22 mouse cellular contexts compared by ENCODE assay signal in genomic region chr1:27169278-27169677, GRCm38 (mm10).
DNase-seq lines count a peak whose midpoint lies in the region; ATAC-seq lines count a peak whose summit lies in the region.
"Had no signal": no experiment of that assay in that cellular context is flagged by ENCODE, and none has a peak within 500 bp of the region (broad histone marks: within the 10 kb centered on the region; RNA-seq: fewer than 3 reads in every experiment).

No protein-coding gene starts in this region.

- no peak overlapping the region for H3K4me2 ChIP-seq in embryonic facial prominence, embryonic 14.5 days (ENCODE audit: low read depth, low read length)
- H3K4me2 ChIP-seq: forebrain, embryonic 13.5 days; heart, embryonic 15.5 days; limb, embryonic 12.5 days; liver, embryonic 12.5 days had no signal

- intact Hi-C loops in left cerebral cortex, postnatal 4 days (cut with DNase I): no loop called here

- H3K9ac ChIP-seq in embryonic facial prominence, embryonic 14.5 days (ENCODE audit: low read depth, low read length): no peak overlapping the region
- H3K9ac ChIP-seq: forebrain, embryonic 13.5 days; heart, embryonic 15.5 days; limb, embryonic 12.5 days; liver, embryonic 12.5 days had no signal

- H3K9me3 ChIP-seq in embryonic facial prominence, embryonic 14.5 days (ENCODE audit: control insufficient read depth, low read length): no peaks in the 10 kb centered on the region
- no peaks in the 10 kb centered on the region for H3K9me3 ChIP-seq in embryonic facial prominence, embryonic 10.5 days
- H3K9me3 ChIP-seq: forebrain, embryonic 13.5 days; limb, embryonic 12.5 days had no signal

- no peak for ATAC-seq in embryonic facial prominence, embryonic 14.5 days (ENCODE audit: low read depth)
- no peak for ATAC-seq in erythroid progenitor cell, adult 5-6 weeks (replicated peaks; ENCODE audit: low FRiP score, poor library complexity, severe bottlenecking)
- ATAC-seq: forebrain, embryonic 13.5 days; intestine, postnatal 0 days; liver, embryonic 12.5 days had no signal

- H3K4me3 ChIP-seq in embryonic facial prominence, embryonic 14.5 days (ENCODE audit: low read depth, low read length): no peak overlapping the region
- no peak overlapping the region for H3K4me3 ChIP-seq in embryonic facial prominence, embryonic 10.5 days
- H3K4me3 ChIP-seq: forebrain, embryonic 13.5 days; heart, embryonic 15.5 days; limb, embryonic 12.5 days; liver, embryonic 12.5 days; megakaryocyte, embryonic 14.5 days had no signal

- H3K4me1 ChIP-seq in embryonic facial prominence, embryonic 14.5 days (ENCODE audit: control insufficient read depth, insufficient read depth, low read length): no peaks in the 10 kb centered on the region
- H3K4me1 ChIP-seq in embryonic facial prominence, embryonic 10.5 days: no peaks in the 10 kb centered on the region
- H3K4me1 ChIP-seq: forebrain, embryonic 13.5 days; heart, embryonic 15.5 days; limb, embryonic 12.5 days; liver, embryonic 12.5 days; megakaryocyte, embryonic 14.5 days had no signal

- peak; percentile 16 for DNase-seq in embryonic facial prominence, embryonic 14.5 days (ENCODE audit: low spot score)
- no peak for DNase-seq in embryonic facial prominence, embryonic 10.5 days (ENCODE audit: low spot score)
- DNase-seq in left cerebral cortex, postnatal 4 days: peak; percentile 55
- no peak for DNase-seq in left cerebral cortex, adult 8-10 months (ENCODE audit: low spot score in 2 of 2)
- DNase-seq in cerebellum, postnatal 10 days: peak; percentile 61 to 81
- peak; percentile 36 for DNase-seq in layer of hippocampus, adult 9-10 months (ENCODE audit: low spot score)
- DNase-seq in ovary, adult 18-20 months (ENCODE audit: low spot score): no peak
- DNase-seq: embryo, embryonic 11 days; gastrocnemius, postnatal 25 days; lung, adult 2 months; retina, postnatal 1 day; thymus, postnatal 14 days had no signal

- H3K27me3 ChIP-seq in embryonic facial prominence, embryonic 14.5 days (replicated peaks; ENCODE audit: control insufficient read depth, insufficient read depth, low read length): no peaks in the 10 kb centered on the region
- H3K27me3 ChIP-seq in embryonic facial prominence, embryonic 10.5 days (replicated peaks; ENCODE audit: low read depth, poor library complexity, severe bottlenecking): no peaks in the 10 kb centered on the region
- H3K27me3 ChIP-seq: CH12.LX; forebrain, embryonic 13.5 days; heart, embryonic 15.5 days; limb, embryonic 12.5 days; liver, embryonic 12.5 days; megakaryocyte, embryonic 14.5 days had no signal

- 60% methylated on average over 4 of the region's 4 CpGs for WGBS in embryonic facial prominence, embryonic 14.5 days
- 86% methylated on average over 4 of the region's 4 CpGs for WGBS in embryonic facial prominence, embryonic 10.5 days

- no peaks in the 10 kb centered on the region for H3K36me3 ChIP-seq in embryonic facial prominence, embryonic 14.5 days (ENCODE audit: control insufficient read depth, insufficient read depth, low read length)
- no peaks in the 10 kb centered on the region for H3K36me3 ChIP-seq in embryonic facial prominence, embryonic 10.5 days (replicated peaks)
- H3K36me3 ChIP-seq: heart, embryonic 15.5 days; limb, embryonic 12.5 days; liver, embryonic 12.5 days had no signal

- H3K27ac ChIP-seq in embryonic facial prominence, embryonic 14.5 days (replicated peaks; ENCODE audit: low read depth, low read length): no peak overlapping the region
- H3K27ac ChIP-seq in embryonic facial prominence, embryonic 10.5 days (replicated peaks): no peak overlapping the region
- H3K27ac ChIP-seq: forebrain, embryonic 13.5 days; heart, embryonic 15.5 days; kidney, postnatal 0 days; limb, embryonic 12.5 days; liver, embryonic 12.5 days; stomach, postnatal 0 days had no signal

Comparison
In these comparisons a context has a peak if more than half of its experiments do, and no peak if none do; other contexts are left out.
1. DNase-seq: peak in embryonic facial prominence, embryonic 14.5 days (single experiment), left cerebral cortex, postnatal 4 days (single experiment), cerebellum, postnatal 10 days (2 of 2) and layer of hippocampus, adult 9-10 months (single experiment); none in embryonic facial prominence, embryonic 10.5 days (single experiment), left cerebral cortex, adult 8-10 months (0 of 2) and ovary, adult 18-20 months (single experiment).